Comparison of ENCODE assay signal across 8 mouse cellular contexts in the genomic region with DNA sequence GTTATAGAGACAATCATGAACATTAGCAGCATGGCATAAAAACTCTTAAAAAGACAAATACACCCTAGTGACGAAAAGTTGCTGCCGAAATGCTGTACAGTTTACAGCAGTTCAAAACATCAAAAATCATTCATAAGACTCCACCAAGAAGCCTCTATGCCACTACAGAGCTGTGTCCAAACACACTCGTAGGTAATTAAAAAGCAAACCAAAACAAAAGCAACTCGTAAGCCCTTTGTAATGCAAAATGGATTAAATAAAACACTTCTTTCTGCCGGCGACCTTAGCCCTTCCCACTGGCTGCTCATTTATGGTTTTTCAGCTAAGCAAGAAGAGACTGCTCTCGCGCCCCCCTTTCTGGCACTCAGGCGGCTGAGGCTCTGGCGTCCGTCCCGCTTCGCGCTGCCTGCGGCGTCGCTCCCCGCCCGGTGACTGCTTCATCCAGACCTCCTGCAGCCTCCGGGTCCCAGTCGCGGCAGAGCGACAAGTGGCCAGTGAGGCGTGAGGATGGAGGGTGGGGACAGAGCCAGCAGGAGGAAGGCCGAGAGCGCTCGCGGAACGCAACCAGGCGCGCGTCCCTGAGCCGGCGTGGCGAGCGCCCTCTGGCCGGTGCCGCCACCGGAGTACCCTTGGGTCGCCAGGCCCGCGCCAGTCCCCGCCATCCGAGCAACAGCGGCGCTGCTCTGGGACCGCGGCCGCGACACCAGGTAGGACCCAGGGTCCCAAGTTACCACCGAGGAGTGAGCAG. TPM values are rescaled to one million over a fixed set of nuclear protein-coding genes. Genes with fewer than 3 reads are reported as not detected.
DNase-seq lines count a peak whose midpoint lies in the region; ATAC-seq and TF ChIP-seq lines count a peak whose summit lies in the region.

TSS of gene Prkcq (plus strand) at position 355 of the 748 bp plus-strand sequence.

- no peaks in the 10 kb centered on the region for H3K79me2 ChIP-seq in CH12.LX (replicated peaks; ENCODE audit: control insufficient read depth, extremely low read depth, insufficient read depth, poor library complexity, severe bottlenecking)

- WGBS in forebrain, embryonic 15.5 days: 2% methylated on average over 38 of the region's 51 CpGs
- WGBS in lung, adult 2 months: 2% methylated on average over 51 of the region's 51 CpGs
- WGBS in neural tube, embryonic 15.5 days: 1% methylated on average over 51 of the region's 51 CpGs
- under 1% methylated on average over 51 of the region's 51 CpGs for WGBS in thymus, adult 2 months

- no peak within 1 kb of the TSS for H3K9ac ChIP-seq in CH12.LX (ENCODE audit: insufficient read depth, low read depth)
- peak within 1 kb of the TSS; percentile 53 for H3K9ac ChIP-seq in forebrain, embryonic 15.5 days (replicated peaks)
- H3K9ac ChIP-seq in neural tube, embryonic 15.5 days (replicated peaks): peak within 1 kb of the TSS; percentile 64

- TF ChIP-seq CTCF in CH12.LX (conservative IDR thresholded peaks at IDR 0.05 in 1 of 2, IDR thresholded peaks at IDR 0.05 in 1 of 2; ENCODE audit: low read depth in 2 of 2, low read length in 2 of 2): peak in 1 of 2 experiments; percentile 45; a peak in 2 of 4 replicates
- TF ChIP-seq CTCF in lung, adult 2 months (IDR thresholded peaks at IDR 0.05; ENCODE audit: insufficient read depth, low read length): no peak
- 0 out of 2 replicates have a peak, but pooled peaks have one; percentile 32 for TF ChIP-seq CTCF in thymus, adult 2 months (IDR thresholded peaks at IDR 0.05; ENCODE audit: borderline replicate concordance, control insufficient read depth, extremely low read depth, insufficient read depth, low read length, poor library complexity)

- intact Hi-C loops in heart, postnatal 14 days (cut with DNase I): no loop called here

- dilution Hi-C loops in CH12.LX (cut with MboI; ENCODE audit: extremely low pct_ligation_motif_present, extremely low pct_unique_long_range_greater_than_20kb, low sequenced_read_pairs): no loop called here

- H3K36me3 ChIP-seq in CH12.LX (replicated peaks in 1 of 2; ENCODE audit: control insufficient read depth in 1 of 2, insufficient read depth in 1 of 2, low read length in 1 of 2): no peaks in the 10 kb centered on the region
- no peaks in the 10 kb centered on the region for H3K36me3 ChIP-seq in forebrain, embryonic 15.5 days
- no peaks in the 10 kb centered on the region for H3K36me3 ChIP-seq in neural tube, embryonic 15.5 days
- H3K36me3 ChIP-seq in thymus, adult 2 months (ENCODE audit: control insufficient read depth, insufficient read depth, low read length): peaks cover 6% of the 10 kb centered on the region; the same call in 1 of the 2 replicates

- peak within 1 kb of the TSS; percentile 60 for H3K4me2 ChIP-seq in CH12.LX (ENCODE audit: insufficient read depth, low read depth, poor library complexity, severe bottlenecking)
- H3K4me2 ChIP-seq in forebrain, embryonic 15.5 days (replicated peaks): peak within 1 kb of the TSS; percentile 91
- H3K4me2 ChIP-seq in neural tube, embryonic 15.5 days: peak within 1 kb of the TSS; percentile 90

- ATAC-seq in forebrain, embryonic 15.5 days (replicated peaks): peak; percentile 89
- peak; percentile 81 for ATAC-seq in neural tube, embryonic 15.5 days (ENCODE audit: low FRiP score)

- TF ChIP-seq POLR2A in CH12.LX (IDR thresholded peaks at IDR 0.05; ENCODE audit: low read depth, low read length): no peak
- 0 out of 2 replicates have a peak, but pooled peaks have one; percentile 6 for TF ChIP-seq POLR2A in lung, adult 2 months (IDR thresholded peaks at IDR 0.05; ENCODE audit: borderline replicate concordance, extremely low read depth, low read depth, low read length)
- TF ChIP-seq POLR2A in thymus, adult 2 months (IDR thresholded peaks at IDR 0.05; ENCODE audit: control insufficient read depth, extremely low read depth, insufficient read depth, low read length, poor library complexity): peak; percentile 72

- no peaks in the 10 kb centered on the region for H3K9me3 ChIP-seq in CH12.LX (replicated peaks; ENCODE audit: low read length)
- H3K9me3 ChIP-seq in forebrain, embryonic 15.5 days: no peaks in the 10 kb centered on the region
- no peaks in the 10 kb centered on the region for H3K9me3 ChIP-seq in neural tube, embryonic 15.5 days (replicated peaks)

- peak within 1 kb of the TSS in 1 of 3 experiments; percentile 43 for H3K4me3 ChIP-seq in CH12.LX (replicated peaks in 1 of 3; ENCODE audit: low read depth in 2 of 3, low read length in 2 of 3, poor library complexity in 1 of 3)
- peak within 1 kb of the TSS; percentile 63 for H3K4me3 ChIP-seq in brown adipose tissue, adult 24 weeks (ENCODE audit: insufficient read depth, low read depth, low read length)
- peak within 1 kb of the TSS; percentile 54 for H3K4me3 ChIP-seq in forebrain, embryonic 15.5 days
- peak within 1 kb of the TSS; percentile 40 for H3K4me3 ChIP-seq in lung, adult 2 months (replicated peaks; ENCODE audit: extremely low read depth, low read depth, low read length)
- peak within 1 kb of the TSS; percentile 59 for H3K4me3 ChIP-seq in neural tube, embryonic 15.5 days (replicated peaks)
- H3K4me3 ChIP-seq in thymus, adult 2 months (ENCODE audit: control insufficient read depth, insufficient read depth, low read length): peak within 1 kb of the TSS; percentile 89

- no peak within 1 kb of the TSS for H3K27ac ChIP-seq in CH12.LX (ENCODE audit: insufficient read depth, low read depth)
- H3K27ac ChIP-seq in brown adipose tissue, adult 24 weeks (replicated peaks; ENCODE audit: low read depth, low read length): no peak within 1 kb of the TSS
- H3K27ac ChIP-seq in forebrain, embryonic 15.5 days (replicated peaks): no peak within 1 kb of the TSS
- H3K27ac ChIP-seq in neural tube, embryonic 15.5 days (replicated peaks): peak within 1 kb of the TSS; percentile 75
- peak within 1 kb of the TSS; percentile 96 for H3K27ac ChIP-seq in thymus, adult 2 months (ENCODE audit: control insufficient read depth, insufficient read depth, low read length)

- DNase-seq in CH12.LX (ENCODE audit: extremely low read depth): no peak
- peak; percentile 51 to 69 for DNase-seq in heart, postnatal 14 days
- DNase-seq in kidney, postnatal 4 days: peak; percentile 73 to 81
- DNase-seq in lung, adult 2 months: peak; percentile 34
- DNase-seq in thymus, adult 2 months: peak; percentile 71

- in situ Hi-C loops in CH12.LX (cut with MboI; ENCODE audit: low pct_ligation_motif_present, low pct_unique_long_range_greater_than_20kb, low sequenced_read_pairs): no loop called here

- no peak for TF ChIP-seq EP300 in CH12.LX (IDR thresholded peaks at IDR 0.05; ENCODE audit: low read length)

- H3K27me3 ChIP-seq in CH12.LX (replicated peaks): no peaks in the 10 kb centered on the region
- H3K27me3 ChIP-seq in forebrain, embryonic 15.5 days: peaks cover 59% of the 10 kb centered on the region
- peaks cover 5% of the 10 kb centered on the region; the same call in 1 of the 2 replicates for H3K27me3 ChIP-seq in neural tube, embryonic 15.5 days (replicated peaks)
- H3K27me3 ChIP-seq in thymus, adult 2 months (ENCODE audit: control insufficient read depth, insufficient read depth, low read length): no peaks in the 10 kb centered on the region

- no peak for TF ChIP-seq RAD21 in CH12.LX (IDR thresholded peaks at IDR 0.05; ENCODE audit: low read depth, low read length)

- H3K4me1 ChIP-seq in CH12.LX (ENCODE audit: control insufficient read depth in 1 of 2, insufficient read depth in 2 of 2): peaks cover 0 to 6% of the 10 kb centered on the region in 2 experiments; a peak in 1 of 4 replicates
- no peaks in the 10 kb centered on the region for H3K4me1 ChIP-seq in brown adipose tissue, adult 24 weeks (ENCODE audit: control insufficient read depth, insufficient read depth, insufficient read length, low read length)
- H3K4me1 ChIP-seq in forebrain, embryonic 15.5 days: peaks cover 18% of the 10 kb centered on the region
- no peaks in the 10 kb centered on the region for H3K4me1 ChIP-seq in lung, adult 2 months (ENCODE audit: control insufficient read depth, insufficient read depth, low read length)
- H3K4me1 ChIP-seq in neural tube, embryonic 15.5 days: peaks cover 15% of the 10 kb centered on the region
- peaks cover 19% of the 10 kb centered on the region for H3K4me1 ChIP-seq in thymus, adult 2 months (replicated peaks; ENCODE audit: control insufficient read depth, insufficient read depth, low read length)

TF ChIP-seq in CH12.LX, 34 proteins besides CTCF, POLR2A, EP300 and RAD21:
- TF ChIP-seq ETS1 (conservative IDR thresholded peaks at IDR 0.05; ENCODE audit: low read depth, low read length) (no peak), UBTF (IDR thresholded peaks at IDR 0.05; ENCODE audit: low read depth, low read length) (peak; percentile 93)

RNA-seq across cellular contexts. Expression of gene Prkcq, which starts in this region (rescaled TPM):
- total RNA-seq in CH12.LX (2012; rRNA removed) (not detected in 2 replicates), CH12.LX (2014; rRNA removed) (0.05 TPM in 1 of 2 replicates, not detected in the other)
- 0.14 TPM in 1 of 2 replicates, not detected in the other for polyA plus RNA-seq in CH12.LX (2012; ENCODE audit: insufficient read length, low read depth)
- 1.0 and 1.9 TPM in 2 replicates for polyA plus RNA-seq in brown adipose tissue, adult 24 weeks (2012; ENCODE audit: insufficient read depth, insufficient read length, missing spikeins)
- polyA plus RNA-seq in forebrain, embryonic 15.5 days (2015; fragmentation: Nextera tagmentation; extraction: Ambion mirVana): 3.2 and 3.5 TPM in 2 replicates
- 1 to 10 TPM; 1.8 to 2.9 TPM for total RNA-seq in heart, postnatal 14 days (2021)
- polyA plus RNA-seq in lung, adult 2 months (2012; rRNA removed): 2.8 and 3.8 TPM in 2 replicates
- polyA plus RNA-seq in neural tube, embryonic 15.5 days (2015; fragmentation: Nextera tagmentation; extraction: Ambion mirVana): 33.1 and 36.4 TPM in 2 replicates
- polyA plus RNA-seq in thymus, adult 2 months (2012; rRNA removed): 48.4 and 48.5 TPM in 2 replicates

Comparison
In these comparisons a context has a peak if more than half of its experiments do, and no peak if none do; other contexts are left out.
1. H3K27ac ChIP-seq: peak in neural tube, embryonic 15.5 days (single experiment) and thymus, adult 2 months (single experiment); none in CH12.LX (single experiment), brown adipose tissue, adult 24 weeks (single experiment) and forebrain, embryonic 15.5 days (single experiment).
2. Peak in every context shown above with its lines, with median percentiles within 50 percentile points of each other: H3K4me2 ChIP-seq.